Mouse (Mus musculus) small intestine, adult 2 months (tissue): ENCODE data around the gene Stam2.

ENCODE experiments used
- CTCF ChIP-seq: fragments of 200-500 bp; IDR thresholded peaks from 2 replicates; pipeline ENCODE4 v1.5.1; 2012; ENCODE audit warnings: low read depth, mild to moderate bottlenecking, control low read depth, inconsistent platforms, low read length, moderate library complexity, mixed read lengths; ENCODE audit not compliant: insufficient replicate concordance, insufficient read length; ENCODE audit errors: extremely low read depth
- POLR2A ChIP-seq: fragments of 200-500 bp; IDR thresholded peaks from 2 replicates; pipeline ENCODE4 v1.6.1; 2012; ENCODE audit warnings: low read depth, mild to moderate bottlenecking, control low read depth, inconsistent platforms, low read length, moderate library complexity

GRCm38 (mm10) chr2:52691745-52692144, 50.3 kb downstream of the Stam2 start:
- TF ChIP-seq POLR2A: no peak
- no peak for TF ChIP-seq CTCF
